Mouse (Mus musculus) liver, adult 2 months (tissue): ENCODE measurements around the gene Fam216a. TPM values are rescaled to one million over a fixed set of nuclear protein-coding genes. Genes with fewer than 3 reads are reported as not detected.

Source experiments
- DNase-seq: peaks from one replicate; pipeline ENCODE4 v3.0.0-alpha.2; 2011; ENCODE audit warnings: low read depth, low spot score; ENCODE audit errors: extremely low read depth
- H3K27ac ChIP-seq: fragments of 200-500 bp; replicated peaks from 2 replicates; pipeline ENCODE4 v1.5.1; 2012; ENCODE audit warnings: low read depth, mild to moderate bottlenecking, control low read depth, inconsistent platforms, low read length; ENCODE audit not compliant: insufficient read depth
- H3K27me3 ChIP-seq: fragments of 200-500 bp; 2 replicates; pipeline ENCODE4 v1.6.1; 2012; ENCODE audit warnings: mild to moderate bottlenecking, moderate library complexity, low read length, inconsistent platforms; ENCODE audit not compliant: control insufficient read depth, insufficient read depth
- H3K36me3 ChIP-seq: fragments of 200-500 bp; 2 replicates; pipeline ENCODE4 v1.6.1; 2012; ENCODE audit warnings: low read length, inconsistent platforms; ENCODE audit not compliant: control insufficient read depth, insufficient read depth
- H3K4me1 ChIP-seq: fragments of 200-500 bp; 2 replicates; pipeline ENCODE4 v1.6.1; 2011; ENCODE audit warnings: low read length; ENCODE audit not compliant: control insufficient read depth, insufficient read depth
- H3K4me3 ChIP-seq: fragments of 200-500 bp; 2 replicates; pipeline ENCODE4 v1.5.1; 2011; ENCODE audit warnings: low read depth, mild to moderate bottlenecking, control low read depth, low read length, moderate library complexity; ENCODE audit not compliant: insufficient read depth
- H3K79me2 ChIP-seq: fragments of 200-500 bp; 2 replicates; pipeline ENCODE4 v1.6.1; 2012; ENCODE audit warnings: inconsistent platforms, mild to moderate bottlenecking, low read length, moderate library complexity; ENCODE audit not compliant: control insufficient read depth, insufficient read depth
- H3K9ac ChIP-seq: fragments of 200-500 bp; 2 replicates; pipeline ENCODE4 v1.6.1; 2012; ENCODE audit warnings: low read depth, mild to moderate bottlenecking, control low read depth, inconsistent platforms, low read length
- CTCF ChIP-seq: fragments of 200-500 bp; IDR thresholded peaks from 2 replicates; pipeline ENCODE4 v1.5.1; 2011; ENCODE audit warnings: low read depth, low read length, control low read depth
- POLR2A ChIP-seq: fragments of 200-500 bp; IDR thresholded peaks from 2 replicates; pipeline ENCODE4 v1.6.1; 2011; ENCODE audit warnings: low read length, control low read depth; ENCODE audit not compliant: insufficient read depth; ENCODE audit errors: extremely low read depth
- WGBS: fragments of 180-500 bp; shearing (Covaris S2); methylation state at CpG from one replicate; pipeline ENCODE4 v1.1.7; 2018; 5-methylcytosine and 5-hydroxymethylcytosine counted together
- polyA plus RNA-seq: library from polyadenylated mRNA; depleted of rRNA; stranded (reverse); fragments of >200 nt; gene quantifications from 2 replicates; pipeline ENCODE4 v1.2.3, GENCODE M21; 2012
- total RNA-seq: library from RNA; depleted of rRNA; stranded (reverse); fragments of >200 nt; gene quantifications from 2 replicates; pipeline ENCODE4 v1.2.3, GENCODE M21; 2014

Gene Fam216a
- total and polyA plus RNA-seq, 2 experiments, result 3.4 to 4.2 TPM

DNA sequence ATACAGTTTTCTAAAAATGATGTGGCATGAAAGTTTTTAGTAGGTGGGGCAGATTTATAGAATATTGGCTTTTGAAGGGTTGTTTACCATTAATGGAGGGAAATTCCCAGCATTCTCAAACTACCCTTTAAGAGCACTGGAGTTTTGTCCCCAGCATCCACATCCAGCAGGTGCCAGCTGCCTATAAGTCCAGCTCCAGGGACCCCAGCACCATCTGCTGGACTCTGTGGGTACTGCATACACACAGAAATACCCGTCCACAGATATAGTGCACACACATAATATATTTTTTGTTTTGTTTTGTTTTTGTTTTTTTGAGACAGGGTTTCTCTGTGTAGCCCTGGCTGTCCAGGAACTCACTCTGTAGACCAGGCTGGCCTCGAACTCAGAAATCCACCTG is 21.7 kb upstream of the Fam216a start:
- peak; percentile 36 for DNase-seq
- peaks cover 5% of the 10 kb centered on the region; the same call in 1 of the 2 replicates for H3K4me1 ChIP-seq
- H3K27me3 ChIP-seq, result no peaks in the 10 kb centered on the region
- no peaks in the 10 kb centered on the region; the same call in 1 of the 2 replicates for H3K36me3 ChIP-seq
- no peak overlapping the region for H3K4me3 ChIP-seq
- TF ChIP-seq CTCF (peak; percentile 81), POLR2A (no peak)
- peaks cover 11% of the 10 kb centered on the region; the same call in 1 of the 2 replicates for H3K79me2 ChIP-seq
- H3K27ac ChIP-seq, result no peak overlapping the region
- 49% methylated on average over 2 of the region's 2 CpGs for WGBS
- no peak overlapping the region for H3K9ac ChIP-seq

DNA sequence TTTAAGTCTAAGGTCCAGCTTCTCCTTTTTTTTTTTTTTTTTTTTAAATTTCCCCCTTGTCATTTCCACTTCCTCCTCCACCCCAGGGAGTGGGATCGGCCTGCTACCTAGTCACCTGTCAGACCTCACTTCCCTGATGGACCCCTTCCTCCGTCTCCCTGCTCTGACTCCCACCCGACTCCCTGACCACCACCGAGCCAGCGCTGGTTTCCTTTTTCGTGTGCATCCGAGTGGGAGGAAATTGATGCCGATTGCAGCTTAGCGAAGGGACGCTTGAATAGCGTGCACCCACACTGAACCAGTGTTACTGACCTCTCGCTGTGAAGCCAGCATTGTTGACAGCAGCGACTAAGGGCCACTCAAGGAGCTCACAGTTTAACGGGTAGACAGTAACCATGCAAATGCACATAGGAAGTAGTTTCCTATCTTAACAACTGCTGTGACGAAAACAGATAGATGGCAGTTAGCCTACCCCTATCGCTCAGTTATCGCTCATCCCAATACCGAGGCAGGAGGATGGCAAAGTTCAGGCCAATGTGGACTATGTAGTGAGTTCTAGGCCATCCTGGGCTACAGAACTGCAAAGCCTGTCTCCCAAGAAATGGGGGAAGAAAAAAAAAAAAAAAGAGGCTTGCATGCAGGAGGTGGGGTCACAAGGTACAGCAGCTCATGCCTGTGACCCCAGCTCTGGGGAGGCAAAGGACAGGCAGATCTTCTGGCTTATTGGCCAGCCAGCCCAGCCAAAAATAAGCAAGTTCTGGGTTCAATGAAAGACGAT is 20.3 kb upstream of the Fam216a start:
- Histone ChIP-seq H3K27me3 (no peaks in the 10 kb centered on the region), H3K27ac (peak overlapping the region; percentile 66), H3K4me3 (peak overlapping the region; percentile 89), H3K79me2 (peaks cover 11% of the 10 kb centered on the region; the same call in 1 of the 2 replicates), H3K9ac (peak overlapping the region; percentile 87), H3K4me1 (peaks cover 5% of the 10 kb centered on the region; the same call in 1 of the 2 replicates), H3K36me3 (no peaks in the 10 kb centered on the region; the same call in 1 of the 2 replicates)
- peak; percentile 37 for DNase-seq
- no peak for TF ChIP-seq POLR2A
- TF ChIP-seq CTCF, result no peak
- WGBS, result 7% methylated on average over 19 of the region's 19 CpGs

DNA sequence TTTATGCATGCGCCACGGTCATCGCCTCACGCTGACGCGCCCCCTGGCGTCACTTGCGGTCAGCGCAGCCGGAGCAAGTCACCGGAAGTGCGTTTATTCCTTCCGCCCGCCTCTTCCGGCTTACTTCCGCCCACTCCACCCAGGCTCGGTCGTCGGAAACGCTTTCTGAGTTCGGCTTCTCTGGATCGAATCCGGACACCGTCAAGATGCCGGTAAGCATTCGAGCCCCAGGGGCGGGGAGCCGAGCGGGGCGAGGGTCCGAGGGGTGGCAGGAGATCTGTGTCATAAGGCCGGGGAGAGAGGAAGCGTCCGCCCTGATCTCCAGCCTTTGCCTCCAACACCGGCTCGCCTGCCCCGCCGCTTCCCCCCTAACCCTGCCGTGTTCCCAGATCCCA is 19.6 kb upstream of the Fam216a start, which contains the start of gene Arpc3:
Gene Arpc3 (plus strand): TSS at position 93 of the 395 bp plus-strand sequence.
- peak; percentile 75 for DNase-seq
- TF ChIP-seq POLR2A (peak; percentile 63), CTCF (peak; percentile 95)
- Histone ChIP-seq H3K4me1 (peaks cover 5% of the 10 kb centered on the region; the same call in 1 of the 2 replicates), H3K79me2 (peaks cover 11% of the 10 kb centered on the region; the same call in 1 of the 2 replicates), H3K27me3 (no peaks in the 10 kb centered on the region), H3K9ac (peak within 1 kb of the TSS; percentile 87), H3K4me3 (peak within 1 kb of the TSS; percentile 89), H3K36me3 (no peaks in the 10 kb centered on the region), H3K27ac (peak within 1 kb of the TSS; percentile 66)
- under 1% methylated on average over 39 of the region's 39 CpGs for WGBS

DNA sequence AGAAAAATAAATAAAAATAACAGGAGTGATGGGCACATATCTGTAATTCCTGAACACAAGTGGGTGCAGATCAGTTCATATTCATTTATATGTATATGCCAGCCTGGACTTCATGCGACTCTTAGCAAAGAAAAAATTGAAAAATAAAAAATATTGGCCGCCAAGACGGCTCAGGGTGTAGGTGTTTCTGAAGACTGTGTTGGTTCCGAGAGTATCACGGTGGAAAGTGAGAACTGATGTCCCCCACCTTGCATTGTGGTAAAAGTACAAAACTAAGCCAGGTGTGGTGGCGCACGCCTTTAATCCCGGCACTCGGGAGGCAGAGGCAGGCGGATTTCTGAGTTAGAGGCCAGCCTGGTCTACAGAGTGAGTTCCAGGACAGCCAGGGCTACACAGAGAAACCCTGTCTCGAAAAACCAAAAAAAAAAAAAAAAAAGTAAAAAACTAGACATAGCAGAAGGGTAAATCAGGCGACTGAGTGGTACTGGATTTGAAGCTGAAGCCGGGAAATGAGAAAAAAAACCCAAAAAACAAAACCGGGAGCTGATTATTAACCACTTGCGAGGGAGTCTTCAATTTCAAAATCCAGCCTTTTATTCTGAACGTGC is 19.1 kb upstream of the Fam216a start:
- WGBS, result 49% methylated on average over 16 of the region's 16 CpGs
- H3K4me1 ChIP-seq, result peaks cover 5% of the 10 kb centered on the region; the same call in 1 of the 2 replicates
- H3K36me3 ChIP-seq, result no peaks in the 10 kb centered on the region
- TF ChIP-seq CTCF (no peak), POLR2A (no peak)
- DNase-seq, result no peak
- H3K27me3 ChIP-seq, result no peaks in the 10 kb centered on the region
- peak overlapping the region; percentile 89 for H3K4me3 ChIP-seq
- H3K9ac ChIP-seq, result no peak overlapping the region
- no peak overlapping the region for H3K27ac ChIP-seq
- H3K79me2 ChIP-seq, result peaks cover 11% of the 10 kb centered on the region; the same call in 1 of the 2 replicates

DNA sequence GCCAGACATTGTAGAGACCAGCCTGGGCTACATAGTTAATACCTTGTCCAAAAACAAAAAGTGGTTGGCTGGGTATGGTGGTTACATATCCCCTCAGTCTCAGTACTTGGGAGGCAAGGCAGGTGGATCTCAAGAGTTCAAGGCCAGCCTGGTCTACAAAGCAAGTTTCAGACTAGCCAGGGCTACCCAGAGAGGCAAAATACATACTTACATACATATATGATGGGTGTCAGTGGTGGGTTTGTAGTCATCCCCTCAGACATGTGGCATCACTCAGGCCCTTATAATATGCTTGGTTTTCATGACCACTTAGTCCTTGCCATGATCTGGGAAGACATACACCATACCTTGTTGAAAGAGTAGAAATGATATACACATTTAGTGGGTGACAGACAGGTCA is 18.5 kb upstream of the Fam216a start:
- Histone ChIP-seq H3K9ac (no peak overlapping the region), H3K27me3 (no peaks in the 10 kb centered on the region), H3K79me2 (peaks cover 11% of the 10 kb centered on the region; the same call in 1 of the 2 replicates), H3K36me3 (no peaks in the 10 kb centered on the region), H3K27ac (no peak overlapping the region), H3K4me1 (peaks cover 5% of the 10 kb centered on the region; the same call in 1 of the 2 replicates), H3K4me3 (no peak overlapping the region)
- DNase-seq, result no peak
- no peak for TF ChIP-seq CTCF
- TF ChIP-seq POLR2A, result no peak

DNA sequence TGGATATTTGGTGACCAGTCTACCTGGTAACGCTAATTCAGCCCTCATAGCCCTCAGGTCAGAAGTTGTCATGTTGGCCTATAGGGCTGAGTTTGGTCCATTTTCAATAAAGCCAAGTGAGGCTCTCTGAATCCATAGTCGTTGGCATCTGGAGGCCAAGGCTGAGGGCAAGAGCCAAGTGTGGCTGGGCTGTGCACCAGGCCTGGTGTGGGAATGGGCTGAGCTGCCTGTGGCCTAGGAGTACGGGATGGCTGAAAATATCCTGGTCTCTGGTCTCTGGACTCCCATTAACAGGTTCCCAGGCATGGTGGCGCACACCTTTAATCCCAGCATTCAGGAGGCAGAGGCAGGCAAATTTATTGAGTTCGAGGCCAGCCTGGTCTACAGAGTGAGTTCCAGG is 17.8 kb upstream of the Fam216a start:
- DNase-seq, result no peak
- H3K36me3 ChIP-seq, result no peaks in the 10 kb centered on the region
- no peak overlapping the region for H3K9ac ChIP-seq
- peaks cover 11% of the 10 kb centered on the region; the same call in 1 of the 2 replicates for H3K79me2 ChIP-seq
- TF ChIP-seq CTCF, result no peak
- no peak for TF ChIP-seq POLR2A
- H3K27me3 ChIP-seq, result no peaks in the 10 kb centered on the region
- H3K4me1 ChIP-seq, result peaks cover 5% of the 10 kb centered on the region; the same call in 1 of the 2 replicates
- H3K27ac ChIP-seq, result no peak overlapping the region
- WGBS, result 91% methylated on average over 5 of the region's 5 CpGs
- H3K4me3 ChIP-seq, result no peak overlapping the region
